Mouse (Mus musculus): Measurements from ENCODE around the gene Rnf115. TPM values are rescaled to one million over a fixed set of nuclear protein-coding genes. Genes with fewer than 3 reads are reported as not detected.

Rnf115 gene
- total RNA-seq, 2 experiments from 2014 or later = 72.8 to 76.7 TPM

GRCm38 (mm10) chr3:96823701-96824100 lies 96.2 kb downstream of the Rnf115 start:
- DNase-seq (ENCODE audit: low spot score in 2 of 2) = no peak
- intact Hi-C loops (cut with DNase I) = no loop called here

- intact Hi-C loops (cut with DNase I) = no loop called here
Observed at GRCm38 (mm10) chr3:96824614-96825013, 97.2 kb downstream of the Rnf115 start.

GRCm38 (mm10) chr3:96825261-96825660 lies 97.8 kb downstream of the Rnf115 start:
- no peak for DNase-seq (ENCODE audit: low spot score in 2 of 2)
- intact Hi-C loops (cut with DNase I) = no loop called here

More at GRCm38 (mm10) chr3:96824614-96825013, 97.2 kb downstream of the Rnf115 start:
- no peak for DNase-seq (ENCODE audit: low spot score in 2 of 2)

- intact Hi-C loops (cut with DNase I) = no loop called here
- no peak for DNase-seq (ENCODE audit: low spot score in 2 of 2)
Observed at GRCm38 (mm10) chr3:96828308-96828864, 100.9 kb downstream of the Rnf115 start.

GRCm38 (mm10) chr3:96828984-96829383 lies 101.5 kb downstream of the Rnf115 start, which contains the start of the genes Pdzk1 and Cd160:
Pdzk1 (plus strand) TSS chr3:96829284.
Cd160 (minus strand) TSS chr3:96829351.
- no peak for DNase-seq (ENCODE audit: low spot score in 2 of 2)
- intact Hi-C loops (cut with DNase I) = no loop called here

GRCm38 (mm10) chr3:96829856-96830255 lies 102.4 kb downstream of the Rnf115 start:
- no peak for DNase-seq (ENCODE audit: low spot score in 2 of 2)
- intact Hi-C loops (cut with DNase I) = no loop called here

GRCm38 (mm10) chr3:96832930-96833329 lies 105.5 kb downstream of the Rnf115 start:
- no peak for DNase-seq (ENCODE audit: low spot score in 2 of 2)
- intact Hi-C loops (cut with DNase I) = no loop called here

- intact Hi-C loops (cut with DNase I) = no loop called here
- no peak for DNase-seq (ENCODE audit: low spot score in 2 of 2)
Observed at GRCm38 (mm10) chr3:96834587-96835348, 107.3 kb downstream of the Rnf115 start.

- DNase-seq (ENCODE audit: low spot score in 2 of 2) = no peak
- intact Hi-C loops (cut with DNase I) = no loop called here
Observed at GRCm38 (mm10) chr3:96836414-96836813, 109.0 kb downstream of the Rnf115 start.

GRCm38 (mm10) chr3:96838996-96839645 lies 111.7 kb downstream of the Rnf115 start:
- DNase-seq (ENCODE audit: low spot score in 2 of 2) = no peak
- intact Hi-C loops (cut with DNase I) = no loop called here

Other genes with a start within 250 kb of the Rnf115 start
- under 1 TPM; 0.18 to 0.42 TPM for gene Hfe2, start 202.5 kb upstream of the Rnf115 start, total RNA-seq (2021)
- gene Txnip, start 169.7 kb upstream of the Rnf115 start, total RNA-seq (2021) = 10 to 100 TPM; 26.9 to 36.8 TPM
- gene Gm16253, start 150.7 kb upstream of the Rnf115 start, total RNA-seq (2021) = not detected
- gene Polr3gl, start 133.5 kb upstream of the Rnf115 start, total RNA-seq (2021) = 10 to 100 TPM; 26.6 to 29.7 TPM
- gene Ankrd34a, start 131.0 kb upstream of the Rnf115 start, total RNA-seq (2021) = 10 to 100 TPM; 69.9 to 72.6 TPM
- 10 to 100 TPM; 22.1 to 24.8 TPM for gene Lix1l, start 126.5 kb upstream of the Rnf115 start, total RNA-seq (2021)
- gene Rbm8a, start 97.7 kb upstream of the Rnf115 start, total RNA-seq (2021) = 10 to 100 TPM; 40.1 to 41.5 TPM
- 10 to 100 TPM; 49.2 to 49.7 TPM for gene Pex11b, start 92.3 kb upstream of the Rnf115 start, total RNA-seq (2021)
- under 1 TPM; 0.40 to 0.44 TPM for gene Gm42957, start 92.2 kb upstream of the Rnf115 start, total RNA-seq (2021)
- gene Itga10, start 82.1 kb upstream of the Rnf115 start, total RNA-seq (2021) = 1 to 10 TPM; 1.5 to 2.5 TPM
- gene Ankrd35, start 57.5 kb upstream of the Rnf115 start, total RNA-seq (2021) = 1 to 10 TPM; 4.6 to 7.6 TPM
- 10 to 100 TPM; 17.6 to 22.7 TPM for gene Pias3, start 31.3 kb upstream of the Rnf115 start, total RNA-seq (2021)
- 1 to 10 TPM; 5.7 to 6.6 TPM for gene Nudt17, start 19.1 kb upstream of the Rnf115 start, total RNA-seq (2021)
- gene Polr3c, start within 50 bp of the Rnf115 start, total RNA-seq (2021) = 10 to 100 TPM; 25.5 to 27.7 TPM
- not detected for gene Pdzk1, start 101.6 kb downstream of the Rnf115 start, total RNA-seq (2021)
- gene Cd160, start 101.7 kb downstream of the Rnf115 start, total RNA-seq (2021) = not detected
- 1 to 10 TPM; 2.0 to 2.7 TPM for gene Gja5, start 177.0 kb downstream of the Rnf115 start, total RNA-seq (2021)
- gene Gpr89, start 177.7 kb downstream of the Rnf115 start, total RNA-seq (2021) = 10 to 100 TPM; 46.1 to 46.3 TPM
- not detected for gene Gja8, start 198.4 kb downstream of the Rnf115 start, total RNA-seq (2021)